Mouse (Mus musculus): ENCODE results near the gene Acd. TPM values are rescaled to one million over a fixed set of nuclear protein-coding genes. Genes with fewer than 3 reads are reported as not detected.

Acd gene
- polyA plus RNA-seq, 1 experiment from 2014 or later: 97.6 TPM

DNA sequence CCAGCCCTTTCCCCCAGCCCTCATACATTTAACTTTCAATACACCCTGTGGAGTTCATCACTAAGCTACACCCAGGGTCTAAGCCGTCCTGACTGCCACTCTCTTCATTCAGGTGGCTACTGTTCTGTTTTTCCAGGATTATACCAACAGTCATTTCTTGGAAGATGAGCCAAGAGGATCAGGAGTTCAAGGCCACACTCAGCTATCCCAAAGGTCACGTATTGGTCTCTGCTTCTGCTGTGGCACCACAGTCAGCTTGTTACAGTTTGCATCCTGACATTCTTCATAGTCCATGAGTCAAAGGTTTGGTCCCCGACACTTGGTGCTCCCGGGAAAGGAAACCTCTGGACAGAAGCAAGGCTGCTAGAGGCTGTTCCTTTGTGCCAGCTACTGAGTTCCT is 18.7 kb upstream of the Acd start:
- Histone ChIP-seq H3K4me1 (ENCODE audit: control insufficient read depth, insufficient read depth, low read length) (no peaks in the 10 kb centered on the region), H3K36me3 (ENCODE audit: control insufficient read depth, insufficient read depth, low read length) (peaks cover 16% of the 10 kb centered on the region; the same call in 1 of the 2 replicates), H3K27ac (ENCODE audit: low read length) (no peak overlapping the region), H3K27me3 (ENCODE audit: control insufficient read depth, insufficient read depth, low read depth, low read length) (no peaks in the 10 kb centered on the region), H3K4me3 (ENCODE audit: low read depth, low read length) (no peak overlapping the region), H3K4me2 (ENCODE audit: low read length) (no peak overlapping the region), H3K9ac (ENCODE audit: low read depth, low read length) (no peak overlapping the region), H3K9me3 (replicated peaks; ENCODE audit: control insufficient read depth, low read length, poor library complexity, severe bottlenecking) (no peaks in the 10 kb centered on the region)
- no peak for ATAC-seq
- 84% methylated on average over 4 of the region's 4 CpGs for WGBS

- Histone ChIP-seq H3K9me3 (replicated peaks; ENCODE audit: control insufficient read depth, low read length, poor library complexity, severe bottlenecking) (no peaks in the 10 kb centered on the region), H3K4me2 (ENCODE audit: low read length) (no peak overlapping the region), H3K4me1 (ENCODE audit: control insufficient read depth, insufficient read depth, low read length) (no peaks in the 10 kb centered on the region), H3K36me3 (ENCODE audit: control insufficient read depth, insufficient read depth, low read length) (peaks cover 11% of the 10 kb centered on the region; the same call in 1 of the 2 replicates), H3K27ac (ENCODE audit: low read length) (no peak overlapping the region), H3K27me3 (ENCODE audit: control insufficient read depth, insufficient read depth, low read depth, low read length) (no peaks in the 10 kb centered on the region), H3K4me3 (ENCODE audit: low read depth, low read length) (no peak overlapping the region), H3K9ac (ENCODE audit: low read depth, low read length) (no peak overlapping the region)
- 94% methylated on average over 15 of the region's 15 CpGs for WGBS
- no peak for ATAC-seq
Observed at GRCm38 (mm10) chr8:105716302-105716945, 15.5 kb upstream of the Acd start.

DNA sequence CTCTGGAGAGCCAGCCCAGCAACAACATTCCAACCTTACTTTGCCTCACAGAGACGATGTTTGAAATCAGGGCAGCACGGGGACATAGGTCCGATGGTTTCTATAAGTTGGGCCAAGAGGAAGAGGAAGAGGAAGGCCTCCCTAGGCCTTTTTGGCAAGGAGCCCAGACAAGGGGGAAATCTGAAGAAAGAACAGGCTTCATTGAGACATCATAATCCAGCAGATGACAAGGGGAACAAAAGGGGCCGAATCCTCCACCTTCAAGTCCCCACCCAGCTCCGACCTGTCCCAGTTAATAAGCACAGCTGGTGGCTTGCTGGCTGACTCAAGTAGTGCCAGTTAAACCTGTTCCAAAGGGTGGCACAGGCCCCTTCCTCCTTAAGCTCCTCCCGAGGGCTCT is 14.1 kb upstream of the Acd start:
- H3K4me2 ChIP-seq (ENCODE audit: low read length): no peak overlapping the region
- whole genome bisulfite sequencing: 76% methylated on average over 6 of the region's 6 CpGs
- no peak overlapping the region for H3K9ac ChIP-seq (ENCODE audit: low read depth, low read length)
- no peak overlapping the region for H3K27ac ChIP-seq (ENCODE audit: low read length)
- H3K4me3 ChIP-seq (ENCODE audit: low read depth, low read length): no peak overlapping the region
- no peaks in the 10 kb centered on the region for H3K9me3 ChIP-seq (replicated peaks; ENCODE audit: control insufficient read depth, low read length, poor library complexity, severe bottlenecking)
- no peaks in the 10 kb centered on the region for H3K4me1 ChIP-seq (ENCODE audit: control insufficient read depth, insufficient read depth, low read length)
- peaks cover 11% of the 10 kb centered on the region; the same call in 1 of the 2 replicates for H3K36me3 ChIP-seq (ENCODE audit: control insufficient read depth, insufficient read depth, low read length)
- no peak for ATAC-seq
- no peaks in the 10 kb centered on the region for H3K27me3 ChIP-seq (ENCODE audit: control insufficient read depth, insufficient read depth, low read depth, low read length)

GRCm38 (mm10) chr8:105714139-105714538 is 13.2 kb upstream of the Acd start:
- WGBS: 9% methylated on average over 3 of the region's 3 CpGs
- peaks cover 11% of the 10 kb centered on the region; the same call in 1 of the 2 replicates for H3K36me3 ChIP-seq (ENCODE audit: control insufficient read depth, insufficient read depth, low read length)
- no peak for ATAC-seq
- H3K4me1 ChIP-seq (ENCODE audit: control insufficient read depth, insufficient read depth, low read length): no peaks in the 10 kb centered on the region
- H3K27me3 ChIP-seq (ENCODE audit: control insufficient read depth, insufficient read depth, low read depth, low read length): no peaks in the 10 kb centered on the region
- no peaks in the 10 kb centered on the region for H3K9me3 ChIP-seq (replicated peaks; ENCODE audit: control insufficient read depth, low read length, poor library complexity, severe bottlenecking)
- H3K4me3 ChIP-seq (ENCODE audit: low read depth, low read length): no peak overlapping the region
- no peak overlapping the region for H3K27ac ChIP-seq (ENCODE audit: low read length)
- no peak overlapping the region for H3K4me2 ChIP-seq (ENCODE audit: low read length)
- no peak overlapping the region for H3K9ac ChIP-seq (ENCODE audit: low read depth, low read length)

DNA sequence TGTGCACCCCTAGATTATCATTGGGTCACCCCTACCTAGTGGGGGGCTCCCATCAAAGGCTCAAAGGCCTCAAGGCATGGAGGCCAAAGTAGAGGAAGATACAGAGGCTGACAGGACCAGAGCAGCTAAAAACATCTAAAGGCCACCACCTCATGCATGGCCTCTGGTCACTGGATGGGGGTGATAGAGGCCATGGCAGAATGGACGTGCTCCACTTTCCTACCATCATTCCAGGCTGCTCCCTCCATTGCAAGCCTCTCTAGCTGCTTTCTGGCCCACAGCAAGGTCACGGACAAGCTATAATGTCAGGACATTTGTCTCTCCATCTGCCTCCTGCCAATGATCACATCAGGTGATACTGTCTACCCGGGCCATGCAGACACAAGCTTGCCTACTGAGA is 11.4 kb upstream of the Acd start:
- H3K27me3 ChIP-seq (ENCODE audit: control insufficient read depth, insufficient read depth, low read depth, low read length): no peaks in the 10 kb centered on the region
- peaks cover 6% of the 10 kb centered on the region for H3K4me1 ChIP-seq (ENCODE audit: control insufficient read depth, insufficient read depth, low read length)
- H3K9me3 ChIP-seq (replicated peaks; ENCODE audit: control insufficient read depth, low read length, poor library complexity, severe bottlenecking): no peaks in the 10 kb centered on the region
- H3K36me3 ChIP-seq (ENCODE audit: control insufficient read depth, insufficient read depth, low read length): peaks cover 11% of the 10 kb centered on the region; the same call in 1 of the 2 replicates
- H3K27ac ChIP-seq (ENCODE audit: low read length): no peak overlapping the region
- WGBS: 86% methylated on average over 3 of the region's 3 CpGs
- no peak overlapping the region for H3K9ac ChIP-seq (ENCODE audit: low read depth, low read length)
- no peak overlapping the region for H3K4me3 ChIP-seq (ENCODE audit: low read depth, low read length)
- no peak for ATAC-seq
- H3K4me2 ChIP-seq (ENCODE audit: low read length): no peak overlapping the region

DNA sequence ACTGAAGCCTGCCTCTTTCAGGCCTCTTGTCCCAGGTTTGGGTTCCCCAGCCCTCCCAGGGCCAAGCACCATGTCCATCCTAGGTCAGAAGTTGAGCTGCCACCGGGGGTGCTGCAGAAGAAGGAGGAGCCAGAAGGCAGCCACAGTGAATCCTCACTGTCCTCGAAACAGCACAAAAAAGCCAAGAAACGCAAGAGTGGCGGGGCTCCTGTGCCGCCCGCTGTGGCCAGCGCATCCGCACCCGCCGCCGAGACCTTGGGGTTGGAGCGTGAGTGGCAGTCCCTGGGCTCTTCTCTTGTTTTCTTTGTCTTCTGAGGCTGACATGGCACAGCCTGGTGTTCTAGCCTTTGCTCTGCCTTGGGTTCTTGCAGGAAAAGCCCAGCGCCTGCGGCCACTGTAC is 8.4 kb upstream of the Acd start:
- Histone ChIP-seq H3K4me1 (ENCODE audit: control insufficient read depth, insufficient read depth, low read length) (peaks cover 9% of the 10 kb centered on the region), H3K9me3 (replicated peaks; ENCODE audit: control insufficient read depth, low read length, poor library complexity, severe bottlenecking) (no peaks in the 10 kb centered on the region), H3K27me3 (ENCODE audit: control insufficient read depth, insufficient read depth, low read depth, low read length) (no peaks in the 10 kb centered on the region), H3K9ac (ENCODE audit: low read depth, low read length) (no peak overlapping the region), H3K36me3 (ENCODE audit: control insufficient read depth, insufficient read depth, low read length) (peaks cover under 1% of the 10 kb centered on the region; the same call in 1 of the 2 replicates), H3K4me2 (ENCODE audit: low read length) (no peak overlapping the region), H3K4me3 (ENCODE audit: low read depth, low read length) (no peak overlapping the region), H3K27ac (ENCODE audit: low read length) (no peak overlapping the region)
- WGBS: 75% methylated on average over 14 of the region's 14 CpGs
- ATAC-seq: no peak

DNA sequence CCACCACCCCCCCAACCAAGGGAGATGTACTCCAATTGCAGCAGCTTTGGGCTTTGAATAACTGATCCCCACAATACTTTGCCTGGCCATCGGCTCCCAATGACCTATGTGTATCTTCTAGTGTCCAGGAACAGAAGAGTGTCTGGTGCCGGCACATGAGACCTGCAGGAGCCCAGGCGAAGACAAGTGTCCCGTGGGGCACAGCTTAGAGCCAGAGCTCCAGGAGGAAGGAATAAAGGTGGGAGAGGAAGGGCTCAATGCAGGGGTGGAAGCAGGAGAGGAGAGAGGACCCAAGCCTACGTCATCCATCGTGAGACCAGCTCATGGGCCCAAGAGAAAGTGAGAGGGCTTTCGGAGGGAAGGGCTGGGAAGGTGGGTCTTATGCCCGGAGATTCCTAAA is 7.8 kb upstream of the Acd start:
- peak; percentile 23; the same call in 1 of the 2 replicates for ATAC-seq
- H3K4me3 ChIP-seq (ENCODE audit: low read depth, low read length): no peak overlapping the region
- WGBS: 92% methylated on average over 8 of the region's 8 CpGs

DNA sequence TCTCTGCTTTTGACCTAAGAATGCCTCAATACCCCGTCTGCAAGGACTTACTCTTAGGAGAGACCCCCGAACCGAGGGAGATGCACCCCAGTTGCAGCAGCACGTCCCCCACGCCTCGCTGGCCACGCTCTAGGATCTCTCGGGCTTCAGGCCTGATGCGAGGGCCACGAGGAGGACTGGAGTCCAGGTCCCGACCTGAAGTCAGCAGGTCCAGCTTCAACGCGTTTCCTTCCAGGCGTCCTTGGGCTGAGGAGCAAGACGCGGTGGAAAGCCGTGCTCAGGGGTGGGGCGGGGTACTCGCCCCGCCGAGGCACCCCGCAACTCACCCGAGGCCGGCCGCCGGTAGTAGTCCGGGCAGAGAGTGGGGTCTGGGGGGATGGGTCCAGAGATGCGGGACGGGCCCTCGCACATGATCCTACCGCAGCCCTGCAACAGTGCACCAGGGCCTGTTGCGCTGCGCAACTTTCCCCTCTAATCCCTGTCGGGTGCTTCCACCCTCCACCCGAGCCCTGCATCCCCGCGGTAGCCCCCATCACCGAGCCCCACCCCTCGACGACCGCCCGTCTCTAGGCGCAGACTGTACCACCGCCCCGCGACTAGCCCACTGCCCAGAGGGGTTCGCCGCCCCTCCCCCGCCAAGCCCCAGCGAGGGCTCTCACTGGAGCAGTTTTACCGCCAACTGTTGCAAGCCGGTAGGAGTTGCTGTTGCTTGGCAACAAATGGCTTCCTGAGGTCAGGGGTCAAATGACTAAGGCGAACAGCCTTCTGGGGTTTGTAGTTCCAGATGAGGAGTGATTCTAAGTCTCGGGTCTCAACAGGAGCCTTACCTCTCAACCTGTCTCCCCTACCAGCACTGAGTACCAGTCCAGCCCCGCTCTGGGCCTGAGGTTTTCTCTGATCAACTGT is 6.8 kb upstream of the Acd start, which contains the start of the genes 4933405L10Rik and Enkd1:
Gene 4933405L10Rik, plus strand, starts transcription at position 158 of the 906 bp plus-strand sequence.
Gene Enkd1, minus strand, starts transcription at position 713 of the 906 bp plus-strand sequence.
- Histone ChIP-seq H3K4me1 (ENCODE audit: control insufficient read depth, insufficient read depth, low read length) (peaks cover 9% of the 10 kb centered on the region), H3K27ac (ENCODE audit: low read length) (no peak within 1 kb of the TSS), H3K27me3 (ENCODE audit: control insufficient read depth, insufficient read depth, low read depth, low read length) (no peaks in the 10 kb centered on the region), H3K9ac (ENCODE audit: low read depth, low read length) (peak within 1 kb of the TSS; percentile 65), H3K4me3 (ENCODE audit: low read depth, low read length) (peak within 1 kb of the TSS; percentile 82), H3K9me3 (replicated peaks; ENCODE audit: control insufficient read depth, low read length, poor library complexity, severe bottlenecking) (no peaks in the 10 kb centered on the region), H3K36me3 (ENCODE audit: control insufficient read depth, insufficient read depth, low read length) (peaks cover 2% of the 10 kb centered on the region; the same call in 1 of the 2 replicates), H3K4me2 (ENCODE audit: low read length) (peak within 1 kb of the TSS; percentile 98)
- ATAC-seq: peak; percentile 80
- WGBS: under 1% methylated on average over 51 of the region's 55 CpGs

More for the DNA sequence above, 7.8 kb upstream of the Acd start:
- Histone ChIP-seq H3K36me3 (ENCODE audit: control insufficient read depth, insufficient read depth, low read length) (peaks cover 2% of the 10 kb centered on the region; the same call in 1 of the 2 replicates), H3K9ac (ENCODE audit: low read depth, low read length) (no peak overlapping the region), H3K27ac (ENCODE audit: low read length) (no peak overlapping the region), H3K9me3 (replicated peaks; ENCODE audit: control insufficient read depth, low read length, poor library complexity, severe bottlenecking) (no peaks in the 10 kb centered on the region), H3K4me2 (ENCODE audit: low read length) (no peak overlapping the region), H3K27me3 (ENCODE audit: control insufficient read depth, insufficient read depth, low read depth, low read length) (no peaks in the 10 kb centered on the region), H3K4me1 (ENCODE audit: control insufficient read depth, insufficient read depth, low read length) (peaks cover 9% of the 10 kb centered on the region)

DNA sequence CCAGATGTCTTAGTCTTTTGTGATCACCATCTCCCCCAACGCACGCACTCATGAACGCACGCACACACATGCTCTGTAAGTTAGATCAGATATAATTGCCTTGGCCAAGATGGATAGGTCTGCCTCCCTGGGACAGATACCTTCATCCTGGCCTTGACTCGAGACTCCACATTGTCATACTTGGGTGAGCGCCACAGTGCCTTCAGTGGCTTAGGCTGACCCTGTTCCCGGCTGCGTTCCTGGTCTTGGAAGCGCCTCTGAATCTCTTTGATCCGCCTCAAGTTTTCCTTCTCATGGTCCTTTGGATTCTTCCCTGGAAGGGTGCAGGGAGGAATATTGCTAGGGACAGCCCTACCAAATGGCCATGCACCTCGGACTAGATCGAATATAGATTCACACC is 5.5 kb upstream of the Acd start:
- Histone ChIP-seq H3K36me3 (ENCODE audit: control insufficient read depth, insufficient read depth, low read length) (peaks cover 2% of the 10 kb centered on the region; the same call in 1 of the 2 replicates), H3K4me2 (ENCODE audit: low read length) (no peak overlapping the region), H3K4me1 (ENCODE audit: control insufficient read depth, insufficient read depth, low read length) (peaks cover 17% of the 10 kb centered on the region), H3K4me3 (ENCODE audit: low read depth, low read length) (no peak overlapping the region), H3K9ac (ENCODE audit: low read depth, low read length) (no peak overlapping the region), H3K9me3 (replicated peaks; ENCODE audit: control insufficient read depth, low read length, poor library complexity, severe bottlenecking) (no peaks in the 10 kb centered on the region), H3K27ac (ENCODE audit: low read length) (no peak overlapping the region), H3K27me3 (ENCODE audit: control insufficient read depth, insufficient read depth, low read depth, low read length) (no peaks in the 10 kb centered on the region)
- 71% methylated on average over 12 of the region's 12 CpGs for WGBS
- no peak for ATAC-seq
